Mouse (Mus musculus) embryonic fibroblast, embryonic 13.5 days (primary cell): ENCODE results near the gene Gm20388. TPM values are rescaled to one million over a fixed set of nuclear protein-coding genes. Genes with fewer than 3 reads are reported as not detected.
"Not testable (repeated sequence)": the region's sequence is repeated elsewhere in the genome, so short reads cannot be mapped to it uniquely, and the experiment has no call there.

Experiments
- H3K27ac ChIP-seq: 2 replicates; pipeline ENCODE4 v1.5.1; 2012; ENCODE audit warnings: low read length, control low read depth, inconsistent platforms; ENCODE audit not compliant: insufficient read depth
- H3K4me1 ChIP-seq: 2 replicates; pipeline ENCODE4 v1.6.1; 2011; ENCODE audit warnings: low read length; ENCODE audit not compliant: control insufficient read depth, insufficient read depth
- H3K4me3 ChIP-seq: 2 replicates; pipeline ENCODE4 v1.5.1; 2011; ENCODE audit warnings: mild to moderate bottlenecking, control low read depth, low read length; ENCODE audit not compliant: insufficient read depth
- CTCF ChIP-seq: IDR thresholded peaks from 2 replicates; pipeline ENCODE4 v1.5.1; 2011; ENCODE audit warnings: mild to moderate bottlenecking, control low read depth, low read length, moderate library complexity, borderline replicate concordance; ENCODE audit not compliant: insufficient read depth
- POLR2A ChIP-seq: IDR thresholded peaks from 2 replicates; pipeline ENCODE4 v1.6.1; 2011; ENCODE audit warnings: low read depth, mild to moderate bottlenecking, control low read depth, low read length, moderate library complexity
- polyA plus RNA-seq: library from polyadenylated mRNA; stranded (reverse); fragments of >200 nt; gene quantifications from 2 replicates; pipeline ENCODE4 v1.2.4, GENCODE M21; 2011; ENCODE audit warnings: low read depth; ENCODE audit not compliant: missing spikeins, insufficient read length

Gm20388 gene
- polyA plus RNA-seq, 1 experiment: 82.8 TPM

DNA sequence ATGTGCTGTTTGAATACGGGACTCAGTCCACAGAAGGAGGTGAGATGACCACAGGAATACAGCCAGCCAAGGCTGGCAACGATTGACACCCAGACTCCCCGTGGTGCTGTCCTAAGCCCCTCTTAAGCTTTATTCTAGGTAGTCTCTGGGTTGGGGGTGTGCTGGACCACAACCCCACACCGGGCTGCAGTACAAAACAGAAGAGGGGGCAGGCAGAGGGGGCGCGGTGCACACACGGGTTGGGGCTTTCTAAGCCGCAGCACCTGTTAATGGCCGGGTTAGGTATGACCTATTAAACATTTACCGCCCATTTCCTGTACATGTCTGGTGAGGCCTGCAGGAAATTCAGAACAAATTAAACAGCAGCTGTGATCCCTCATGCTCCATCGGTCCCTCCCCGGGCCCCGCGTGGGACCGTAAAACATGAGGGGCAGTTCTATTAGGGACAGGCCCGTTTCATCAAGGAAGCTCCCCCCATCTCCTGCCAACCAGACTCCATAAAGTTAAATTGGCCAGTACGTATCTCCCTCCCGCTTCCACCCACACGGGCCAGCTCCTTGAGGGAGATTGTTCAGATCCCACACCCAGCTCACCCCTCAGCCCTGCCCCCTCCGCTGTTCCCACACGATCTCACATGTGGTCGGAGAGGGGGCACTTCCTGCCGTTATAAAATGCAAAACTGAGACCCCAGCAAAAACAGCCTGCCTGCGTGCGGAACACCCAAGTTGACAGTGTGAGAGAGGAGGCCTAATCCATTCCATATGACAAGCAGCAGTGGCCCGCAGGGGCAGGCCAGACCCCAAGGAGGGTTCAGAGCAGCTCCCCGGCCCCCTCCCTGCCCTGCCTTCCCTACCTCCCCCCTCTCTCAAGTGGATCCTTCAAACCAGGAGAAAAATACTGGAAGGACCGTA, 1390.1 kb downstream of the Gm20388 start:
- no peak for TF ChIP-seq CTCF
- TF ChIP-seq POLR2A: no peak
- Histone ChIP-seq H3K27ac (no peak overlapping the region), H3K4me1 (no peaks in the 10 kb centered on the region), H3K4me3 (no peak overlapping the region)

DNA sequence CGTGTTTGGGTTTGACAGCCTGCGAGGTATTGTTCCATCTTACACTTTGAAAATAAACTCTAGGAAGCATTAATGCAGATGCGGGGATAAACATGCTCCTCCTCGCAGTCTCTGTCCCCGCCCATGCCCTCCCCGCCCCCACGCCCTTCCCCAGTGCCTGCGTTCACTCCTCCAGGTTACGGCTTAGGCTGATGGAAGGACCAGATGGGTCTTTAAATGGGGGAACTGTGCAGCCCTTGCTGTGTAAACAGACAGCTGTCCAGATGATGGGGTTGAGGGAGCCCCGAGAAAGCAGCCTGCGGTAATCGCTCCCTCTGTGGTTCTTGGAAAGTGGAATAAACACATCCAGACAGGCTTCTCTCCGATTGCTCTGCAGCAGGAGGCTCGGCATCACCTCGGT, 1390.8 kb downstream of the Gm20388 start:
- TF ChIP-seq CTCF: no peak
- TF ChIP-seq POLR2A: no peak
- Histone ChIP-seq H3K27ac (no peak overlapping the region), H3K4me3 (no peak overlapping the region), H3K4me1 (no peaks in the 10 kb centered on the region)

DNA sequence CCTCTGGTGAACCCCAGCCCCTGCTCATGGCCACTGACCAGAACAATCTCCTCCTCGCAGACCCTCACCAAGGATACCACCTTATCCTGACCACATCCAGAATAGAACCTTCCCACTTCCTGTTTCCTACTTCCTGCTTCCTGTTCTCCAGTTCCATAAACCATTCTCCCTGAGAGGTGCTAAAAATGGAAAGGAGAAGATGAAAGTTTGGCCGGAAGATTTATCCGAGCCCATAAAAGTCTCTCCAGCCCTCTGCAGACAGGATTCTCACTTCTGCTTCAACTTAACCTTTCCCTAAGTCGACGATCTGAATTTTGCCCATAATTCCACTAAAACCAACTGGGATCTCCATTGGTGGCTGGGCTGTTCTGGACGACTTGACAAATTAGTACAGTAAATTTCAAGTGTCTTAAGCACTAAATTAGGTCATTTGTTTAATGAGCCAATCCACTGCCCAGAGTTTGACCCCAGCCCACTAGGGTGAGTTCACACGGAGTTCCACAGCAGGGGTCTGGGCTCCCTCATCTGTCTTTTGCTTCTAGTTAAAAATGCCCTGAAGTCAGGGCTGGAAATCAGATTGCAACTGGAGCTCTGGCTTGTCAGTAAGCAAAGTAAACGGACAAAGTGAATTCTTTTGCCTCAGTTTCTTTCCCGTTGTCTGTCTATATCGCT, 1391.5 kb downstream of the Gm20388 start:
- TF ChIP-seq CTCF (no peak), POLR2A (no peak)
- no peaks in the 10 kb centered on the region for H3K4me1 ChIP-seq
- no peak overlapping the region for H3K27ac ChIP-seq
- no peak overlapping the region for H3K4me3 ChIP-seq

GRCm38 (mm10) chr8:121307723-121308122, 1397.1 kb downstream of the Gm20388 start:
- no peak overlapping the region for H3K27ac ChIP-seq
- no peaks in the 10 kb centered on the region for H3K4me1 ChIP-seq
- no peak overlapping the region for H3K4me3 ChIP-seq
- TF ChIP-seq CTCF: no peak
- no peak for TF ChIP-seq POLR2A

- H3K27ac ChIP-seq: no peak overlapping the region
- no peaks in the 10 kb centered on the region for H3K4me1 ChIP-seq
- no peak overlapping the region for H3K4me3 ChIP-seq
- no peak for TF ChIP-seq POLR2A
- TF ChIP-seq CTCF: no peak
Measured at GRCm38 (mm10) chr8:121310976-121311819, 1400.6 kb downstream of the Gm20388 start.

DNA sequence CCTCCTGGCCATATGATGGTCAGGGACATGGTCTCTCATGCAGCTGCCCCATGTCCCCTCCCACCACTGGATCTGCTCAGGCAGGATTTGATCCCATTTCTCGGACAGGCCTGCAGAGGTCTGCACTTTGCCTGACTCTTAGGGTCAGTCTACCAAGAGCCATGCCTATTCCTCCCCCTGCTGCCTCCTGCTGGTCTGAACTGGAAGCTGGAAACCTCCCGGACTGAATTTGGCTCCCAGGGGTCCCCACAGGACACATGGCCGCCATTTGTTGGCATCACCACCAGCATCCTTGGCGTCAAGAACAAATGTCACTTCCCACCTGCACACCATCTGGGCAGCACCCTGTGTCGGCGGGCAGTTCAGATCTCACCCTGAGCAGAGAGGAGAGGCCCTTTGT, 1402.8 kb downstream of the Gm20388 start:
- Histone ChIP-seq H3K27ac (no peak overlapping the region), H3K4me1 (no peaks in the 10 kb centered on the region; the same call in 1 of the 2 replicates), H3K4me3 (no peak overlapping the region)
- no peak for TF ChIP-seq POLR2A
- no peak for TF ChIP-seq CTCF

DNA sequence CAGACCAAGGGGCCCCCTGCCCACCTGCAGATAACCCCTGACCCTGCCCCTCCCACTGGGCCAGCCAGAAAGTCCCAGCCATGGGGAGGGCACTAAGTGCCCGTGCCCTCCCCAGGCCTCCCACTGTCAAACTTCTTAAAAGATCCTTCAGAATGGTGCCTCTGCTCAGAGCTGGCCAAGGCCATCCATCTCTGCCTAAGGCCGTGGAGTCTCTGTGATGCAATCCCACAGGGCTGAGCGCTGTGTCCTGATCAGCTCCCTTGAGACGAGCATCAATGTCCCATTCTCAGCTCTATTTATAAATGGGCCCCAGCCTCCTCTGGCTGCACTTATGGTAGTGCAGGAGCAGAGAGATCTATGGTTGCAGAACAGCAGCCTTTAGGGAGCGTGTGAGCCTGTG, 1403.4 kb downstream of the Gm20388 start:
- TF ChIP-seq POLR2A: no peak
- no peak for TF ChIP-seq CTCF
- Histone ChIP-seq H3K4me1 (no peaks in the 10 kb centered on the region; the same call in 1 of the 2 replicates), H3K27ac (no peak overlapping the region), H3K4me3 (no peak overlapping the region)

- no peak overlapping the region; the same call in 1 of the 2 replicates for H3K27ac ChIP-seq
- TF ChIP-seq POLR2A (no peak), CTCF (no peak)
Measured at GRCm38 (mm10) chr8:121315569-121315968, 1404.9 kb downstream of the Gm20388 start.

DNA sequence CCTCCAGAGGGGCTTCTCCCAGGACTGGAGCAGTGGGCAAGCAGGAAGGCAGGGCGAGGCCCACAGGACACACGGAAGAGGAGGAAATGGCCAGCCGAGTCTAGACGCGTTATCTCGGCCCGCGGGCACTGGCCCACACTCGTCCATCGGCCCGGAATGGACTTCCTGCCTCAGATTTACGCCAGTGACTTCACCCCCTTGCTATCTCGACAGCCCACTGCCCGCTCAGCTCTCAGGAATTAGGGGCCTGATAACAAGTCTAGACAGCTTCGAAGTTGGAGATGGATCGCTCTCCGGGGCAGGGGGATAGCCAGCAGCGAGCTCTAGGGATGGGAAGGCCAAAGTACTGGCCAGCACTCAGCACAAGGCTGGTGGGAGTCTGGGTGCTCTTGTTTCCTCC, 1405.4 kb downstream of the Gm20388 start:
- TF ChIP-seq POLR2A (no peak), CTCF (no peak)
- no peak overlapping the region; the same call in 1 of the 2 replicates for H3K27ac ChIP-seq
- no peaks in the 10 kb centered on the region; the same call in 1 of the 2 replicates for H3K4me1 ChIP-seq
- no peak overlapping the region for H3K4me3 ChIP-seq

More at GRCm38 (mm10) chr8:121315569-121315968, 1404.9 kb downstream of the Gm20388 start:
- Histone ChIP-seq H3K4me3 (no peak overlapping the region), H3K4me1 (no peaks in the 10 kb centered on the region; the same call in 1 of the 2 replicates)

GRCm38 (mm10) chr8:121318756-121319155, 1408.1 kb downstream of the Gm20388 start:
- not testable (repeated sequence) for H3K4me1 ChIP-seq, H3K4me3 ChIP-seq, H3K27ac ChIP-seq
